Mouse (Mus musculus) cerebellum, postnatal 36 days (tissue): ENCODE data around the gene Gm19426.

ENCODE experiments used
- DNase-seq, 2 experiments: peaks; one replicate each; pipeline ENCODE4 v3.0.0; 2021 to 2022; ENCODE audit warnings: mixed read lengths in 2 of 2

Gm19426 gene

DNA sequence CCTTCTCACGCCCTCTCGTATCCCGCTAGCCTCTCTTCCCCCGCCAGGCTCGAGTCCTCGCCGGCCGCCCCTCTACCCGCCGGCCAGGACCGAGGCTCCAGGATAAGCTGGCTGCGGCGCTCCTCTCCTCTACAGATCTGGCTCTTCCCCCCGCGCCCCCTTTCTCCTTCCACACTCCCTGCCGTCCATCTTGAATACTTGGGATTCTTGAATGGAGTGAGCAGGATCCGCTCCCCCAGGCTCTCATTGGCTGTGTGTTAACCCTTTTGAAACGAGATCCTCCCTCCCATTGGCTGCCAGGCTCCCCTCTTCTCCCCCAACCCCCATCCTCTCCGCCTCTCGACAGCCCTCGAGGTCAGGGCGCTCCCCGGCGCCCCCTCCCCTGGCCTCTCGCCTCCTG lies at the start of gene Gm19426:
TSS of gene Gm19426 (minus strand) at position 95 of the 400 bp plus-strand sequence.
- peak; percentile 61 to 66 for DNase-seq

DNA sequence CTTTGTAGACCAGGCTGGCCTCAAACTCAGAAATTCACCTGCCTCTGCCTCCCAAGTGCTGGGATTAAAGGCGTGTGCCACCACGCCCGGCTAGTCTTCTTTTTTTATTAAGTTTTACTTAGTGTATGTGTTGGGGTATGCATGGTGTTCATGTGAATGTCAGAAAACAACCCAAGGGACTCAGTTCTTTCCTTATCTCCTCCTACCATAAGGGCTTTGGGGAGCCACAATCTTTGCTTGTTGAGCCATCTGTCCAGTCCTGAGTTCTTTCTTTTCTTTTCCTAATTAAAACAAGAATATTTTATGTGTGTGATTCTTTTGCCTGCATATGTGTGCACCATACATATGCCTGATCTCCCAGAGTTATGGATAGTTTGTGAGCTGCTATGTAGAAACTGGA lies 49.7 kb upstream of the Gm19426 start:
- no peak for DNase-seq

DNA sequence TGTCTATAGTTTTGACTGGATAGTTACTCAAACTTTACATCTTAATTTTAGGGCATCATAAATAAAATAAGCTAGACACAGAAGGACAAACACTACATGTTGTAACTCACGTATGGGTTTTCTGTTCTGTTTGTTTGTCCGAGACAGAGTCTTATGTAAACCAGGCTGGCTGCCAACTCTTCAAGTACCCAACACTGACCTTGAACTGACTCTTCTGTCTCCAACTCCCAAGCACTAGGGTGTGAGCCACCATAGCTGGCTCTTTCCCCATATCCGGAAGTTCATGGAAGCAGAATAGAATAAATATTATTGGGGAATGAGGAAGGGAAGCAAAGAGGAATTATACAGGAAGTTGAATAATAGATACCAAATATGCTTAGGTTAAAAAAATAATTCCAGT lies 49.1 kb upstream of the Gm19426 start:
- no peak for DNase-seq

DNA sequence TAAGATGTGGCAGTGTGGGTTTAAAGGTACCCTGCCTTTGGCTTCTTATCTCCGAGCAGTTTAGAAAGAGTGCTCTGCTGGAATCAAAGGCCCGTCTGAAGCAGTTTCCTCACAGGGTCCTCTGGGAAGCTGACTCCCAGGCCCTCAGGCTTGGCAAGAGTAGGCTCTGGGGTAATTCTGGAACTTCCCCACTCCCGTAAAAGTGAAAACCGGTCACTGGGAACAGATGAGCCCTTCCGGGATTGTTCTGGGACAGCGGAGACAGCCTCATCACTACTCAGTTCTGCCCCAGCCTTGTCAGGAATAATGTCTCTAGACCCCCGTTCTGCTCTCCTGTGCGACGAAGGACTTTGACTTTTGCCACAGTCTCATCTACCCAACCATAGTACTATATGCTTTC lies 47.0 kb upstream of the Gm19426 start:
- DNase-seq = no peak

DNA sequence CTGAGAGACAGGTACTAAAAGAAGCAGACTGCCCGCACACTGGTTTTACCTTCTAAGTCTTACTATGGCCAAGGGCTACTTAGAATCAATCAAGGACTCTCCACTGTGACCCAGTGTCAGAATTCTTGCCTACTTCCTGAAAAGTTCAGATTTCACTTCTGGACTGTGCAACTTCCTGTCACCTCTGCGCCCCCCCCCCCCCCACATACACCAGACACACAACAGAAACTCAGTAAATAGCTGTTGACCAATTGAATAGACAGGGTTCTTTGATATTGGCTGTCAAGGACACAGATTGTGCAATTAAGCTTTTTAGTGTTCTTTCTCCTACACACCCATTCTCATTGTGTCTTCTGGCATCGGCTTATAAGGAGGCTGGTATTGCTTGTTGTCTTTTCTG lies 44.9 kb upstream of the Gm19426 start:
- DNase-seq = no peak

DNA sequence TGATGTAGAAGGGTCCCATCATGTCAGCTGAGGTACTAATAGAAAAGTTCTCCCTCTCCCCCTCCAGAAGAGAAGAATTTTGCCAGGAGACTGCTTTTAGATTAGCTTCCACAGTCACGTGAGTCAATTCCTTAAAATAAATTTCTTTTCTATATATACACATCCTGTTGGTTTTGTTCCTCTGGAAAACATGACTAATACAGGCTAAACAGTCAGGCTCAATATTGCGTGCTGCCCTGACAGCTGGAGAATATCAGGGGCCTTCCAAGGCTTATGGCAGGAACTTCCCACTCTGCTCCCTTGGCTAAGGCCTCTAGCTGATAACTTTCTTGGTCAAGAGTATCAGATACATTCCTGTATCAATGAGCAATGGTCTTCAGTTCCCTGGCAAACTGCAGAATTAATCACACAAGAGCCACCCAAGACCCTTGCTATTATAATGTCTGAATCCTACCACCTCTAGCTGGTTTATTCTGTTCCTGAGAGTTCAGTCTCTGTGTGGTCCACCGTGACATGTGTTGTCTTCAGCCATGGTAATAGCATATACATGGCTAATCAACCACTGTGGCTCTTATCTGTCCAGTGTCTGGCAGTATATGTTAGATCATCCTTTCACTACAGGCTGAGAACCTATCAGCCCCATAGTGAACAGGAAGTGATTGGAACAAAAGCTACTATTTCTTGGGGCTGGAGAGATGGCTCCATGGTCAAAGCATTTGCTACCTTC lies 40.5 kb upstream of the Gm19426 start:
- no peak for DNase-seq

DNA sequence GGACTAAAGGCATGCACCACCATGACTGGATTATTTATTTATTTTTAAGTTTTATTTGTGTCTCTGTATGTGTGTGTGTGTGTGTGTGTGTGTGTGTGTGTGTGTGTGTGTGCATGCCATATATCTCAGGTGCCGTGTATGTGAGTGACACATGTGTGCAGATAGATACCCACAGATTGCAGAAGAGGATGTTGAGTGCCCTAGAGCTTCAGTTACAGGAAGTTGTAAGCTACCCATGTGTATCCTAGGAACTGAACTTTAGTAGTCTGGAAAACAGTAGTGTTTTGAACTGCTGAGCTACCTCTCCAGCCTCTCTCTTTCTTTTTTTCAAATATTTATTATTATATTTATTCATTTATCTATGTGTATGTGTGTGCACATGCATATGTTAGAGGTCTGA lies 39.9 kb upstream of the Gm19426 start:
- DNase-seq = no peak

DNA sequence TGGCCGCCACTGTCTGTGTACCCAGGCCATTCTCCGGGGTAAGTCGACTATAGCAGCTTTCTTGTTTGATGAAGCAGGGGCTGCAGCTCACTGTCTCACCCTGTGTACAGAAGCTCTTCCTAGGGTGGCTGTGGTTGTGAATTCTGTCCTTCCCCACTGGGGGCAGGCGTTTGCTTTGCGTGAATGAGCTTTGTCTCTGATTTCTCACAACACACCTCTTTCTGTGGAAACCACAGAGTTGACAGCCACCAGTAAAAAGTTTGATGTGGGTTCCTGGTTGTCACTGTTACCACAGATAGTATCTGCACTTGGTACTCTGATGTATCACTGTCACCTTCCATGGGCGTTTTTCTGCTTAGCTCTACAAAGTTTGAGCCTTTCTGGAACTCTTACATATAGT lies 35.8 kb upstream of the Gm19426 start:
- no peak for DNase-seq

DNA sequence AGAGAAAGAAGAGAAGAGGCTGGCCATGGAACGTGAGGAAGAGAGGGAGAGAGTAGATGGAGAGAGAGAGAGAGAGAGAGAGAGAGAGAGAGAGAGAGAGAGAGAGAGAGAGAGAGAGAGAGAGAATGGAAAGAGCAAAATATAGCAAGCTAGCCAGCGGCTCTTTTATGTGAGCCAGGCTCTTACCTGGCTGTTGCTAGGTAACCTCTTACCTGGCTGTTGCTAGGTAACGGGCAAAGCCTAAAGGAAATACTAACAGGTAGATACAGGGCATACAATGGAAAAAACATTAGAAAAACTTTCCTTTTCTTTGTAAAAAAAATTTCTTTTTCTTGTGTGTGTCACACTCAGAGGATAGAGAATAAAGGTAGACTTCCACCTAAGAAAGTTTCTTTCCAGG lies 34.3 kb upstream of the Gm19426 start:
- no peak for DNase-seq

DNA sequence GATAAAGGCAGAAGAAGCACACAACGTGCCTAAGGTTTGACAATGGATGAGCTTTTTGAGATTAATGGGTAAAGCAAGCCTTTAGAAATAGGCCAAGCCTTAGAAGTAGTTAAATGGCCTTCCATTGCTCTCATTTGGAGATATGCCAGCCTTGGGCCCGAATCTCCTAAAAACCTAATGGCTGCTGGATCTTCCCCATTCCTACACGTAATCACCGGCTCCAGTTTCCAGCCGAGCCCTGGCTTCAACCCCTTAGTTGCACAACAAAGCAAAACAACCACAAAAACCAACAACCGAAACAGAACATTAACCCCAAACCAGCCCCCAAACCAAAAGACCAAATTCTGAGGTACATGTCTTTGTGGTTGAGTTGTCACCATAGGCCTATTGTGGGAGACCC lies 32.2 kb upstream of the Gm19426 start:
- DNase-seq = no peak

DNA sequence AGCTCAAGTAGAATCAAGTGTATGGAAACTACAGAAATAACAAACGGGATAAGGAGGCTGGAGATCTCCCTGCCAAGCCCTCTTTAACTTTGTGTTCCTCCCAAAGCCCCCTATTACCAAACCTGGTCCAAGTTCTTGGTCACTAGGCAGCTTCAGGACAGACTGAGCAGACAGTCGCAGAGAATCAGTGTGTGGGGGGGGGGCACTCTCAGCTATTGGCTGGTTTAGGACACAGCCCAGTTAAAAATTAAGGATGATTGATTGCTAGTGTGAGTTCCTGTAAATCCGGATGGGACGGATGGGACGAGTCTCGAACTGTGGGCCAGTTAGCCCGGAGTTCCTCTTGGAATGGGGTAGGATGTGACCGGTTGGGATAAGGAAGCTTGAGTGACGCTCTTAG lies 31.8 kb upstream of the Gm19426 start, which contains the start of gene Serping1:
TSS of gene Serping1 (minus strand) at position 204 of the 400 bp plus-strand sequence.
- no peak for DNase-seq

DNA sequence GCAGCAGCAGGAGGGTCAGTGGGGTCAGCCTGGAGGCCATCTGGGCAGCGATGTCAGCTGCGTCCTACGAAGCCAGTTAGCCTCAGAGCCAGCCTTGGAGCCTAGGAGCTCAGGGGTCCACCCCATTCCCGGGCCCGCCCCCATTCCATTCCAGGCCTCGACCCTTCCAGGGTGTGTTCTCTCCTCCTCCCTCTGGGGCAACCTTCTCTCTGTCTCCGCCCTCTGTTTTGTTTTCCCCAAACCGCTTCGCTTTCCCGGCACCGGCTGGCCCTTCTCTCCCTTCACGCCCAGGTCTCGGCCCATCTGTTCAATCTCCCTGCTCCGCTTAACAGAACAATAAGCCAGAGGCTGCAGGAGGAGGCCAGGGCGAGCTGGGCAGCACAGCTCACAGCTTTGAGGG lies 31.3 kb upstream of the Gm19426 start:
- DNase-seq = peak; percentile 65 to 70

DNA sequence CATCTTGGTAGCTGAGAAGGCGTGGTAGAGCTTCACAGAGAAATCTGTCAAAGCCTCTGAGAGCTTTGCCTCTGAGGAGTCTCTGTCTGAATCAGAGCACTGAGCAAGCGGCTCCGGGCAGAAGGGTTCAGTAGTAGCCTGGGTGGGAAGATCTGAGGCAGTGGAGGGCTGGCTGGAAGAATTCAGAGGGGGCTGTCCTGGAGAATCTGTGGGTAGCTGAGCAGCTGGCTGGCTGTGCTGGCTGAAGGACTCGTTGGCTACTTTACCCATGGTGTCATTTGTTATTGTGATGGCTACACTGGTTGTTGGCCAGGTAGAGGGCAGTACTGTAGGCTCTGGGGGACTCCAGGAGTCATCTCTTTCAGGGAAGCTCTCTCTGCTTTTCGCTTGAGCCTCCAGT lies 29.7 kb upstream of the Gm19426 start:
- no peak for DNase-seq

DNA sequence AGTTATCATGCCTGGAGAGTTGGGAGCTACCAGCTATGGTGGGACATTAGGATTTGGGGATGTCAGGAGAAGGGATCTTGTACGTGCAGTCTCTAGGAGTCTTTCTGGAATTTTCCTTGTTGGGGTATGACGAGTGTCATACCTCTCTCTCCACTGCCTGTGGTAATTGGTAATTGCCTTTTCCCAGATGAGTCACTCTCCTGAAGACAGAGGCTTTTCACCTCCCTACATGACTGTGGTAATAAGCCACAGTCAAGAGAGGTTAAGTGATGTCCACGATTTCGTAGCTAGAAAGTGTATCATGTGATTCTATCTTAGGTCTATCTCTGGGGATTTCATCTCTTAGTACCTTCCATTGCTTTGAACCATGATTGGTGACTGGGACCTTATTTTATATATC lies 29.0 kb upstream of the Gm19426 start:
- no peak for DNase-seq

DNA sequence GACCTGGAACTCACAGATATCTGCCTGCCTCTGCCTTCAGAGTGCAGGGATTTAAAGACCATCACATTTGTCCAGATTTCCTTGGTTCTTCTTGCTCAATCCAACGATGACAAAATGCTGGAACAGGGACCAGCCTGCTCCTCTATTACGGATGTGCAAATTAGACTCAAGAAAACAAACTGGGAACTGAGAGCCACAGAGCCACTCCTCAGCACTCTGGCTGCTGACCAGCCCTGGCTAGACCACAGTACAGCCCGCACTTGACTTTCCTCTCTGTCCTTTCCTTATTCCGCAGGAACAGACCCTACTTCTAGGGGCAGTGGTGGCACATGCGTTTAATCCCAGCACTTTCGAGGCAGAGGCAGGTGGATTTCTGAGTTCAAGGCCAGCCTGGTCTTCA lies 27.0 kb upstream of the Gm19426 start:
- no peak for DNase-seq

DNA sequence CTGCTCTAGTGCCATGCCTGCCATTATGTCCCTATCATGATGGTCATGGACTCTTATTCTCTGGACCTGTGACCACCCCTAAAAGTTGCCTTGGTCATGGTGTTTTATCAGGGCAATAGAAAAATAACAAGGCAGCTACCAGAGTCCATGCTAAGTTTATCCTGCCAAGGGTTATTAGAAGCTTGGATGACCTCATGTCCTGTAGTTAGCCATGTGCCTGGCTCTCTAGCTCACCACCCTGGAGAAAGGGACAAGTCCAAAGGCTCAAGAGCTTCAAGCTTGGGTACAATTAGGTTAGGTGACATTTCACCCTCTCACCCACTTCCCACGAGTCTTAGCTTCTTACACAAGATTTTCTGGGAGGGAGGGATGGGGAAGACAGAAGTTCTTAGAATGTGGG lies 19.4 kb upstream of the Gm19426 start:
- DNase-seq = no peak

DNA sequence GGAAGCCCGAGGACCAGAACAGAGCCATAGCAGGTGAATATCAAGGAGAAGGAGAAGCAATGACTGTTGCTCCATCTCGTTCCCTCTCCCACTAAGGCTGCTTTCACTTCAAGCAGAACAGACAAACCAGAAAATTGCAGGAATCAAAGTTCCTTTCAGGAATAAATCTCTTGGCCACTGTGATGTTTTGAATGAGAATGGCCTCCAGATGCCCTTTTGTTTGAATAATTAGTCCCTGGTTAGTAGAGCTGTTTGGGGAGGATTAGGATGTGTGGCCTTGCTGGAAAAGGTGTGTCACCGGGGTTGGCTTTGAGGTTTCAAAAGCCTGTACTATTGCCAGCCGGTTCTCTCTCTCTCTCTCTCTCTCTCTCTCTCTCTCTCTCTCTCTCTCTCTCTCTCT lies 18.8 kb upstream of the Gm19426 start:
- no peak for DNase-seq

DNA sequence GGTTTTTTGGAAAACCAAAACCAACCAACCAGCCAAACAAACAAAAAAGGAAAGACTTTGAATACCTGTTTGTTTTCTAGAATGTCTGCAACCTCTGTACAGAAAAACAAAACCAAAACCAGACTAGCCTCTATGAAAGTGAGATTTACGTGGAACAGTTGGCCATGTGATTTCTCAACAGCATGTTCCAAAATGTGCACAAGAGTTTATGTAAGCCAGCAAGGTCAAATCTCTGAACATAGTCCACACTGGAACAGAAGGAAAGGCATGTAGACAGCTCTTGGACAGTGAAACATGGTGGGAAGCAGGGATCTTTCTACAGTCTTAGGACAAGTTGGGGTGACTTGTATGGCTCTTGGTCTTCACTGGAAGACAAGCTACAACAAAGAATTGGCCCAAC lies 18.4 kb upstream of the Gm19426 start:
- no peak for DNase-seq

DNA sequence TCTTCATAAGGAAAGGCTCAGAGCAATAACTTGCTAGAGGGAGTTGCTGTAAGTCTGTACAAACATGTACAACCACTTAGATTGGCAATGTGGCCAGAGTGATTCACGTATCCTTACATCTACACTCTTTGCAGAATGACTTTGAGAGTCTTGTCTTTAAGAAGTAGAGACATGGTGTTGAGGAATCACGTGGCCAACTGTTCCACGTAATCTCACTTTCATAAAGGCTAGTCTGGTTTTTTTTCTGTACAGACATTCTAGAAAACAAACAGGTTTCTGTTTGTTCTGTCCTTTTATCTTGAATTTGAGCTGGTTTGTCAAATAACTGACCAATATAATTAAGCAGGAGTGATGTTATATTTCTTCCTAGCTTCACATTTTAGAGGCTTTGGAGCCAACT lies 17.9 kb upstream of the Gm19426 start:
- no peak for DNase-seq

DNA sequence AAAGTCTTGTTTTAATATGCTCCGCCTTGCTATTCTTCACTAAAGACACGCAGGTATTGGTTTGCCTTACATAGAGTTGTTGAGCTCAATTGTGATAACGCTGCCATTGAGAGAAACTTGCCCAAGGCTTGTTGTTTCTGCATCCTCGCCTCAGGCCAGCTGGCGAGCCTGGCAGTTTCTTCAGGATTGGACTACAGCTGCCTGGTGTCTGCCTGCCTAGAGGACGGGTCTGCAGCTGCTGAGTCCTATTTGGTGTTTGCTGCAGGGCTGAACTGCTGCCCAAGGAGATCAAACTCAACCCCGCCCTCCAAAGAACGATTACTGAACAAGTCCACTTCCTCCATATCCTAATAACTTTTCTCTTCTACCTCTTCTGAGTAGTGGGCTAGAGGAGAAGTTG lies 17.3 kb upstream of the Gm19426 start:
- DNase-seq = no peak

DNA sequence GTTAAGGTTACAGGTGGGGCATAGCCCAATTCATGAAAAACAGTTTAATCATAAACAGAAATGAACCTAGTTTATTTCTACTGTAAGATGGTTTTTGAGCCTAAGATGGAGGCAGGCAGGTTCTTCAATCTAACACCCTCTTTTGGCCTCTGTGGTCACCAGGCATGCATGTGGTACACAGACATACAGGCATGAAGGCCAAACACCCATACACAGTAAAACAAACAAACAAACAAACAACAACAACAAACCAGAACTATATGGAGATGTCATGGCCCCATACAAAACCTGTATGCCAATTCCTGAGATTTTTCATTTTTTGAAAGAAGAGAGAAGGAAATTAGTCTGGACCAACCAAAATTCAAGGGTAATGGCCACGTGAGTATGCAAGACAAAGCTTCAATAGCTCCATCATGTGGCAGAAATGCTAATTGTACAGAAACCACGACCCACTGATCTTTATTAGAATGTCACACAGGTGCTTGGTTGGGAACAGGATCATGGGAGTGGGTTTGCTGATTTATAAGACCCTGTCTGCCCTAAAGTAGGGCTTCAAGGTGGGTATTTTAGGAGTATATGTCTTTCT lies 15.2 kb upstream of the Gm19426 start:
- peak in 1 of 2 experiments; percentile 65 for DNase-seq

DNA sequence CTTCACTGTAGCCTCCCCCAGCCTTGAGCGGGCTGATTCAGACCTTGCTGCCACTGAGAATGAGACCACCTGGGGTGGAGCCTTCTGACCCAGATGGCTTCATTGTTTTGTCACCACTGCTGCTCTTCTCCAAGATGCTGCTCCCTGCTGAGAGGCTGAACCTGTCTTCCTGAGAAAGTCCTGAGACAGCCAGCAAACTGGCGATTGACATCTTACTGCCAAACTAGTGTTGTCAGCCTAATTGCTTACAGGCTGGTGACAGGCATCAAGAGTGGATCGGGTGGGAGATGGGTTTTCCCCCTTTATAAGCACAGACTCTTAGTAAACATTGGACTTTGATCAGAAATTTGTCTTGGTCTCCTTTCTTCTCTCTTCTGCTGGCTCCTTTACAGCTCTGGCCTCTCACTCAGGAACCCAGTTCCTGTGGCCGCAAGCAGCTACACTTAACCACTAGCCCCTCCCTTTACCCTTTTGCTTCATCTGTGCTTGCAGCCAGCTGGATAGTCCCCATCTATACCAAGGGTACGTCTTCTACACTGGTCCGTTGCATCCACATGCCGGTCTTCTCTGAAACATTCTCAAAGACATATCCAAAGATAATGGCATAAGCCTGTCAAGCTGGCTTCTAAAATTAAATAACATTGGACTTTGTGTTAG lies 13.7 kb upstream of the Gm19426 start:
- no peak for DNase-seq

DNA sequence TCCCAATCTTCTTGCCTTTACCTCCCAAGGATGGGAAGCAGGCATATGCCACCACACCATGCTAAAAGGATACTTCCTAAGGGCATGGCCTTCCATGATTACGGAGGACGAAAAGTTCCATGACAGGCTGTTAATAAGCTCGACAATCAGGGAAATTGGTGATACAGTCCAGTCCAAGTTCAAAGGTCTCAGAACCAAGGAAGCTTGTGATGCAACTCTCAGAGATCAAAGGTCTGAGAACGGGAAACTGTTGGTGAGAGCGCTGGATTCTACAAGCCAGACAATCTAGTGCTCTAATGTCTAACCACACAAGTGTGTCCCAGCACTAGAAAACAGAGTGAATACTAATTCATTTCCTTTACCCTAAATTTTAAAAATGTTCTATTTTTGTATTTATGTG lies 12.8 kb upstream of the Gm19426 start:
- no peak for DNase-seq

DNA sequence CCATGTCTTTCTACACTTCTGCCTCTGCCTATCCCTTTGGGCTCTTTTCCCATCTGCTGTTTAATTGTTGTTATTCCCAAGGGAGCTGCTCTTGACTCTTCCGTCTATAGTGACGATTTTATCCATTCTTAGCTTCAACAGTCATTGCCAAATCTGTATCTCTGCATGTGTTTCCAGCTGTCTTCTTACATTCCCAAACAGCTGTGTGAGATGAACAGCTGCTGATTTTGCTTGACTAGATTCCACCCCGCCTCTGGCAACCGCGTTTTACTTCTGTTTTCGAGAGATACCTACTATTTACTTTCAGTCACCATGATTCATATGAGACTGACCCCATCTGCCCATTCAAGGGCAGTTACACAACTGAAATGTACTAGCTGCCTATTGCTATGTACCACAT lies 6.7 kb upstream of the Gm19426 start:
- DNase-seq = no peak
